Mouse (Mus musculus) urinary bladder, adult 2 months (tissue): ENCODE data around the gene BC005537. TPM values are rescaled to one million over a fixed set of nuclear protein-coding genes. Genes with fewer than 3 reads are reported as not detected.
"Not testable (repeated sequence)": the region's sequence is repeated elsewhere in the genome, so short reads cannot be mapped to it uniquely, and the experiment has no call there.

ENCODE experiments used
- DNase-seq: peaks from one replicate; pipeline ENCODE4 v3.0.0; 2022; ENCODE audit warnings: low spot score
- polyA plus RNA-seq: library from polyadenylated mRNA; depleted of rRNA; stranded (reverse); fragments of >200 nt; gene quantifications from 2 replicates; pipeline ENCODE4 v1.2.3, GENCODE M21; 2012

BC005537 gene
- polyA plus RNA-seq, 1 experiment = 97.0 TPM

DNA sequence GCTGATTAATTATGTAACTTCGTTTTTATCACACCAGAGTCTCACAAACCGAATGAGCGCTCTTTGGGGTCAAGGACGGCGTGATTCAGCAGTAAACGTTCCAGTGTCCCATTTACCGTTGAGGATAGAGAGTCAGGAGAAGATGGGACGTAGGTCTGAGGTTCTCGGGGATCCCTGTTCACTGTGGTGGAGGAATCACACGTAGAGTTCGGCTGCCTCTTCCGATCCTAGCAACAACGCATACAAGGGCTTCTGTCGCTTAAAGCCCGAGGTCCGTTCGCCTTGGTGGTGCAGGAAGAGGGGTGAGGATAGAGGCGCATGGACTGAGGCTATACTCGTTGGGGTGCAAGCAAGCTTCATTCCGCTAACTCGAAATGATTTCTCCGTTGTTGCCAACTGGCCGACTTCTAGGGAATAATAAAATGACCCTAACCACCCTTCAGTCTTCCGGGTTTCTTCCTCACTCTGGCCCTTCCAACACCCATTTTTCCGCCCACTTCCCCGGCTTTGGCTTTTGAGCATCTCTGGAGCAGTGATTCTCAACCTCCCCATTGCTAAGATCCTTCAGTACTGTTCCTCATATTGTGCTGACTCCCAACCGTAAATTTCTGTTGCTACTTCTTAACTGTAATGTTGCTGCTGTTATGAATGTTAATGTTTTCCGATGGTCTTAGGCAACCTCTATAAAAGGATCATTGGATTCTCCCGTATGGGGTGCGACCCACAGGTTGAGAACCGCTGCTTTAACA lies 1.4 kb upstream of the BC005537 start:
- peak; percentile 44 for DNase-seq

DNA sequence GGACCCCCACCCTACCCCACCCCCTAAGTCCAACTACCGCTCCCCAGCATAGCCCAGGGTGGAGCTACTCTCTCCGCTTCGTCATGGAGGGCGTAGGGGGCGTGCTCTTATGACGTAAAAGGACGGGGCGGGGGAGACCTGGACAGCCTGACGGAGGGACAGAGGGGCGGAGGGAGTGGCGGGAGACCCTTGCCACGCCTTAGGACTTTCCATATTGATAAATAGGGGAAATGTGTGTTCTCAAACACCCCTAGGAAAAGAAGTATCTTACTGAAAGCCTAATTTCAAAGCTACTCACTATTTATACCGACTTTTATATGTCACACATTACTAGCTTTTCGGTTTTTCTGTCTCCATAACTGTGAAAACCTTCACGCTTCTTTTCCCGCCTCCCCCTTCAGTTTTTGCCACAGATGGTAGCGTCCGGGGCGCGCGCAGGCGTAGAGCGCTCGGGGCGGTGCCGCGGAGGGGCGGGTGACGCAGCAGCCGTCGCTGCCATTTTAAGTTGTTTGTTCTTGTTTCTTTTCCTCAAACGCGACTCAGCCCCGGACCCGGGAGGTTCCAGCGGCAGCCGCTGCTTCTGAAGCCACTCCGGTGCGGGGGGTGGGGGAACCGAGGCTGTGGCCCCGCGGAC lies 666 bp upstream of the BC005537 start:
- peak; percentile 97 for DNase-seq

DNA sequence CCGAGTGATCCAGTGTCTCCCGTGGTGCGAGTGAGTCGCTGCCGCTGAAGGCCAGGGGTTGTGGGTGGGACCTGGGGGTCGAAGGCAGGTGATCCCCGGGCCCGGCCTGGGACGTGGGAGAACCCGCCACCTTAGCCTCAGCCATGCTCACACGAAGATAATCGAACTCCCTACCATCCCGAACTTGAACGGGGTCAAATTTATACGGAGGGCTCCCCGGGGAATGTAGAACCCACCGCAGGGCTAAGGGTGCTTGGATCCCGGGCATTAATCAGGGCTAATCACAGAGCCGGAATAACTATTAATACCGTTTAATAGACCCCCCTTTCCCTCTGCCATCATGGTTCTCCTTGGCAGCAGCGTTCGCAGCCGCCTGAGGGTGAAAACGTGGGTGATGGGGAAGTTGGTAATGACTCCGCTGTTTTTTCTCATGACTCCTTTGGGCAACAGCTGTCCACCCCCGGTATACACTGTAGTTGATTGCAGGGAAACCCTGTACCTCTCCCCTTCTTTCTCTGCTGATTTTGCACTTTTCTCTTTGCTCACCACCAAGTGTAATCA lies 754 bp downstream of the BC005537 start:
- no peak for DNase-seq

DNA sequence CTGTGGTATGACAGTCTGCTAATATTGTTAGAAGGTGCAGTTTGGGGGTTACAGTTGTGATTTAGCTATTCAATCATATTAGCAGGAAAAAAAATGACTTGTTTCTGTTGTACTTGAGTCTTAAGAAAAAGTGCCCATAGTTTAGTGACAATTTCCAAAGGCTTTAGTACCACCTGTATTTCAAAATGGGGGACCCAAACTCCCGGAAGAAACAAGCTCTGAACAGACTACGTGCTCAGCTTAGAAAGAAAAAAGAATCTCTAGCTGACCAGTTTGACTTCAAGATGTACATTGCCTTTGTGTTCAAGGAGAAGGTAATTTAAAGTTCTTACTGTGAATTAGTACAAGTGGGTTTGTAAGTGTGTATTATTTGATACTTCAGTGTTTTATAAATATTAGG lies 1.7 kb downstream of the BC005537 start:
- DNase-seq = no peak

DNA sequence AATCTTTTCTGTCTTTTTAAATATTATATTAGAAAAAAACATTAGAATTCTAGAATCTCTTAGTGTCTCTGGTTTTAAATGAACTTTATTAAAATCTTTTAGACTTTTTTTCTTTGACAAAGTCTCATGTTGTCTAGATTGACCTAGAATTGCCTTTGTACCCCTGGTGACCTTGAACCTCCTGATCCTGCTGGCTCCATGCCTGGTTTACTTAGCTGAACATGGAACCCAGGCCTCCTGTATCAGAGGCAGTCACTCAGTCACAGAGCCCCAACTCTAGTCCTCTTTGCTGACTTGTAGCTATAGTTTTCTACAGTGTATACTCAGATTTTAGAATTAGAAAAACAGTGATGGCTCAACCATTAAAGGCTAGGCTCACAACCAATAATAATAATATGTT lies 4.6 kb downstream of the BC005537 start:
- DNase-seq = no peak

DNA sequence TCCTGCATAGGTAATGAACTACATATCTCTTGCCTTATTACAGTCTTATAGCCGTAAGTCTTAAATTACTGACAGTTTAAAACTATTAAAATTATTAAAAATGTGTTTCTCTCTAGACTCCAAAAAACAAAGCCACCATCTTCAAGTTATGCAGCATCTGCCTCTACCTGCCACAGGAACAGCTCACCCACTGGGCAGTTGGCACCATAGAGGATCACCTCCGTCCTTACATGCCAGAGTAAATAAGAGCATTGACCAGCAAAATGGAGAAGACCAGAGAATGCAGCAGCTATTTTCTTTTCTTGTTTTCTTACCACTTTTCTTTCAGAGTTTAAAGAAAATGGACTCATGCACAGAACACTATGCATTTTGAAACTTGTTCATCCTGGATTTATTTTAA lies 11.1 kb downstream of the BC005537 start:
- DNase-seq = no peak

DNA sequence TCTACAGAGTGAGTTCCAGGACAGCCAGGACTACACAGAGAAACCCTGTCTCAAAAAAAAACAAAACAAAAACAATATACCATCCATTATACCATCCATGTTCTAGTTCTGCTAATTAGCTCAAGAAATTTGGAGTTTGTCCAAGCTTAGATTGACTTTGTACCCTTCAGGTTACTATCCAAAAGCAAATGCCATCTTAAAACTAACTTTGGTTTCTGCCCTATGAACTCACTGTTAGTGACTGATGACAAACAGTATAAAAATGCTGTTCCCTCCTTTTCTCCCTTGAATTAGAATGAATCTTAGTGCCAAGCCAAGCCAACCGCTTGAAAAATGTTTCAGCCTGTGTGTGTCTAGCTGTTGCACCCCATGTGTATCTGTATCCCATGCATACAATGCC lies 13.2 kb downstream of the BC005537 start:
- DNase-seq = no peak

DNA sequence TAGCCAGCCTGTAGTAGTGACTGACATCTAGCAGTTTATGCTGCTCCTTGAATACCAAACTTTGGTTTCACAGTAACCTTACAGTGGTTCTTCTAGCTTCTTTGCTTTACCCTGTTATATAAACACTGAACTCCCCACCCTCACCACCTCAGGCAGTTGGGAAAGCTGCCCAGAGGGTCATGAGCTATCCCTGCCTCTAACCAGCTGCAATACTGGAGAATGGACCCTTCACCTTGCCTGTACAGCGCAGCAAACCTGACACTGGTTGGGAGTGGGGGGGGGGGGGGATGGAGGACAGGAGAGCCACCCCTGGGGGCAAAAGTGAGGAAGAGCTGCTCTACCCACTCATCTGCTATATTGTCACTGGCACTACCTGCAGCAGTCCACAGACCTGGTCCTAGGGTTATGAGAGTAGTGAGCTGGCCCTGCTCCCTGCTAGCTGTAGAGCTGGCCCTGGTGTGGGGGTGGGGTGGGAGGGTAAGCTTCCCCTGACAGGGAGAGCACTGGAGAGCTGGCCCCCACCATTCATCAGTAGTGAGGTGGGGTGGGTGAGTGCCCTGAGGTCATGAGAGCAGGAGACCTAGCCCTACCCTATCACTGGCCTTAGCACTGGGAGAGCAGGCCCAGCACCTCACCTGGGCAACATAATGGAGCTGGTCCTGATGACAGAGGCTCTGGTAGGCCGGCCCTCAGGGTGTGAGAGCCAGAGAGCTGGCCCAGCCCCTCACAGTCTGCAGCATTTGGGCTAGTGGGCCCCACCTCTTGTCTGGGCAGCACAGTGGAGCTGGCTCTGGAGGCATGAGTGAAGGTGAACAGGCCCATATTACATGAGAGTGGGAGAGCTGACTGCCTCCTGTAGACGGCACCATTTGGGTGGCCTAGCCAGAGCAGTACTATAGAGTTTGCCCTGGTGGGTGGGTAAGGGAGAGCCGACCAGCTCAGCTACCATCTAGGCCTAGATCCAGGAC lies 15.0 kb downstream of the BC005537 start:
- no peak for DNase-seq

DNA sequence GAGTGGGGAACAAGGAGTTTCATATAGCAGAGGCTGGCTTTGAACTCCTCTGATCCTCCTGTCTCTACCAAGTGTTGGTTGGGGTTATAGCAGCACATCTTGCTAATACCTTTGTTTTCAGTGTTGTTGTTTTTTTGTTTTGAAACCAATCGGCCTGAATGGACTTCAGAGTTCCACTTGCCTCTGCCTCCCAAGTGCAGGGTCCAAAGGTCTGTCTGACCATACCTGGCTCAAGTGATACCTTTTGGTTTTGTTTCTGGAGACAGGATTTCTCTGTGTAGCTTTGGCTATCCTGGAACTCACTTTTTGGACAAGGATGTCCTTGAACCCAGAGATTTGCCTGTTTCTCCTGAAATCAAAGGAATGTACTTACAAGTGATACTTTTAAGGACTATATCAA lies 18.5 kb downstream of the BC005537 start:
- DNase-seq = no peak

DNA sequence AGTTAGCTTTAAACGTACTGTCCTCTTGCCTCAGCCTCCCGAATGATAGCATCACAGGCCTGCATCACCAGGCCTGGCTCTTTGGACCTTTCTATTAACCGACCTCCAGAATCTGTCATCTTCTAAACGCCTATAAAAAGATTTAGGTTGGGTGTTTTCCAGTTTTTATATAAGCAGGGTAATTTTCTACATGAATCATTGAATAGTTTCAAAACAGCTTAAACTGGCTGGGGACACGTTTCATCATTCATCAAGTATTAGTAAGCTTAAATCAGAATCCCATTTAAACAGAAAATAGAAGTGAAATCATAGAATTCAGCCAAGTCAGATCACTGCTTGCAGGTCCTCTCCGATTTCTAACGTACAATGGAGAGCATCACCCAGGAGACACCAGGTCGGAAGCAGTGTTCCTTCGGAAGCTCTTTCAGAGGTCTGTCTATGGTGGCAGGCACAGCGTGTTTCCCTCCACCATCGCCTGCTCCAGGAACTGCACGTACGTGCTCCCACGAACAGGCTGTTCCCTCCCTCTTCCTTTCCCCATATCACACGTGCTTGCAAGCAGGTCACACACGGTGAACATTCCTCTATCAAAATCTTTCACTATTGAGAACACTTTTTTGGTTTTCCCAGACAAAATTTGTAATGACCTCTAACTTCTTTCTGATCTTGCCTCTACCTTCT lies 21.3 kb downstream of the BC005537 start:
- no peak for DNase-seq

DNA sequence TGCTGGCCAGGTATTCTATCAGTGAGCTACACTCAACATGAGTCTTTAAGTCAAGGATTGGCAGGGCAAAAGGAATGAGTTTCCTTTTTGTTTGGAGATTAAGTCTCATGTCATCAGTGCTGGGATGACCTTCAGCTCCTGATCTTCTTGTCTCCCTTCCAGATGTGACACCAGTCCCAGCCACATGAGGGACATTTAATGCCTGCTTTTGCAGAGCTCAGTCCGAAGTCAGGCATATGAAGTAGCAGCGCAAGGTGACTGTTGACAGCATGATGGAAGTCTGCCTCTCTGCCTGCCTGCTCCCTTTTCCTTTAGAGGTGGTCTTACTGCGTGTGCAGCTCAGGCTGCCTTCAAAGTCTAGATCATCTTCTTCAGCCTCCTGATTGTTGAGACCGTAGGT lies 23.2 kb downstream of the BC005537 start:
- no peak for DNase-seq

DNA sequence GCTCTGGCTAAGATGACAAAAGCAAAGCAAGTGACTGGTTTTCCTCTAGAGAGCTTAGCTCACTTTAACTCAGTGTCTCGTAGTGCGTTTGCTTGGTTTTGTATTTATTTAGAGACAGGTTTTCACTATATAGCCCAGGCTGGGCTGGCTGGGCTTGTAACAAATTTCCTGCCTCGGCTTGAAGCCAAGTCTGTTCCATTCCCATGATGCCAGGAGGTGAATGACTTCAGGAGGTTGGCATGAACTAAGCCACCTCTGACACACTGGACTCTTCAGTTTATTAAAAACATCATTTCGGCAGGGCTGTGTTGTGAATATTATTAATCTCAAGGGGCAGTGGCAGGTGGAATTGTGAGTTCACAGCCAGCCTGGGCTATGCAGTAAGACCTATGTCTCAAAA lies 24.1 kb downstream of the BC005537 start:
- no peak for DNase-seq

DNA sequence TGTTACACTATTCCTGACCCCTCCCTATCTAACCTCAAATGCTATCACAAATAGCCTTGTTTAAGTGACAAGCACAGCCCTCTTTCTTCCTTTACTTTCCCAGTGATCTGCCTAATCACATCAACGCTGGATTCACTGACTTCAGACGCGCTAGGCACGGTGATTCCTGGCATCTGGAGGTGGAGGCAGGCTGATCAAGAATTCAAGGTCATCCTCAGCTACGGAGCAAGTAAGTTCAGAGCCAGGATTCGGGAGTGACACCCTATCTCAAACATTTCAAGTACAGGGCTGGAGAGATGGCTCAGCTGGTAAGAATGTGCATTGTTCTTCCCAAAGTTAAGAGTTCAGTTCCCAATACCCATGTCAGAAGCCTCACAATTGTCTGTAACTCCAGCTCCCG lies 24.7 kb downstream of the BC005537 start:
- no peak for DNase-seq

DNA sequence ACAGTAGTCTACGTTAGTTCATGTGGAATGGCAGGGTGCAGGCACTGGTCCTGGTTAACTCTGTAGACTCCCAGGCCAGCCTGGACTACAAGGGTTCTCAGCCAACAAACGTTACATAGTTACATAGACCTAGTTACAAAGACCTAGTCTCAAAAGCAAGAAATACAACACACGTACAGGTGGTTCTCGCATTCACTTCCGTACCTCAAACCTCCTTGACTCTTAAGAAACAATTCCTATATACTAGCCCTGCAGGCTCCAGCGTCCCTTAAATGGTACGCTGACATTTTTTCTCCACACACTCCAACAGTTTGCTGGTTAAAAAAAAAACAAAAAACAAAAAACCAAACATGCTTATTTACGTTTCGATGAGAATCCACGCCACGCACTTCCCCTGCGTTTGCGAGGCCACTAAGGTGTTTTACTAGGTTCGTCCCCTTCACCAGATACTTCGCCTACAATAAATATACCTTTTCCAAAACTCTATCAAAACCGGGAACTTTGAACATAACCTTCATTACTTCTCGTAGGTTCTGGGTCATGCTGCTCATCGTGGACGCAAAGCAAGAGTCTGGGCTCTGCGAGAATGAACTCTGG lies 29.4 kb downstream of the BC005537 start:
- no peak for DNase-seq

DNA sequence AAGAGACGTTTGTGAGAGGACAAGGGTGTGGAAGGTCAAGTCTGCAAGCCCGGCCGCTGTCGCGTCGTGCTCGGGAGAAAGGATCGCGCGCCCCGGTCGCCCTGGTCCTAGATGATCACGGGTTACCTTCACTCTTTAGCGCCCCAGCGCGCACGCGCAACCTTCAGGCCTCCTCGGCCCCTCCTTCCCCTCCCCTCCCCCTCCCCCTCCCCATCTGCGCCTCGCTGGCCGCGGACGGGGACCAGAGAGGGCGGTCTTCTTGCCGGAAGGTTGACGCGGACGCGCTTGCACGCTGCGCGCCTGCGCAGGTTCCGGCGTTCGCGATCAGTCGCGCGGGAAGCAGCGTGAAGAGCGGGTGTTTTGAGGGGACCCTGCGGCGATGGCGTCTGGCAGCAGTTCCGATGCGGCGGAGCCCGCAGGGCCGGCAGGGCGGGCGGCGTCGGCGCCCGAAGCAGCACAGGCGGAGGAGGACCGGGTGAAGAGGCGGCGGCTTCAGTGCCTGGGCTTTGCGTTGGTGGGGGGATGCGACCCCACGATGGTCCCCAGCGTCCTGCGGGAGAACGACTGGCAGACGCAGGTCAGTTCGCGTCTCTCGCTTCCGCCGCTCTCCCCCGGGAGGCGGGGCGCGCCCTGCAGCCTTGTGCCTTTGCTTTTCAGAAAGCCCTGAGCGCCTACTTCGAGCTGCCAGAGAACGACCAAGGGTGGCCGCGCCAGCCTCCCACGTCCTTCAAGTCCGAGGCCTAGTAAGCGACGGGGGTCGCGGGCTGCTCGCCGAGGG lies 30.1 kb downstream of the BC005537 start, which contains the start of the genes Acot13 and Tdp2:
Gene Acot13 (minus strand): TSS at position 188 of the 778 bp plus-strand sequence.
Gene Tdp2 (plus strand): TSS at position 327 of the 778 bp plus-strand sequence.
- peak; percentile 82 for DNase-seq

DNA sequence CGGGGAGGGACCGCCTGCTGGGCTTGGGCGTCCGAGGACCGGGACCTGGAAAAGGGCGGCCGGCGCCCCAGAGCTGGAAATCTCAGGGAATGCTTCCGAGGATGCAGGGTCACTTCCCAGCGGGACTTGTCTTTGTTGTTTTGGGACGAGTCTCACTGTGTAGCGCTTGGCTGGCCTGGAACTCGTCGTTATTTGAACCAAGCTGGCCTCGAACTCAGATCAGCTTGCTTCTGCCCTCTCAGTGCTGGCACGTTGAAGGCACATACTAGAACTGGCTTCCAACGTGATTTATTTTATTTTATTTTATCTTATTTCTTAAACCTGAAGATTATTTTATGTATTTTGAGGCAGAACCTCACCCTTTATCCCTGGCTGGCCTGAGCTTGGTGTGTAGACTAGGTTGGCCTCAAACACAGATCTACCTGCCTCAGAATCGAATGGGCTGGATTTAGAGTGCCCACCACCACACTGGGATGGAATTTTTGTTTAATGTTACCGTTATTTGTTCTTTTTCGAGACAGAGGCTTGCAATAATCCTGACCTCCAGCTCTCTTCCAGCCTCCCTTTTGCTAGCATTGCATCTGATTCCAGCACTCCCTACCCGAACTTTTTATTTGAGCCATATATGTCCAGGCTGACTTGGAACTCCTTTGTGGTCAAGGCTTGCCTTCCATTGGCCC lies 30.8 kb downstream of the BC005537 start:
- no peak for DNase-seq

DNA sequence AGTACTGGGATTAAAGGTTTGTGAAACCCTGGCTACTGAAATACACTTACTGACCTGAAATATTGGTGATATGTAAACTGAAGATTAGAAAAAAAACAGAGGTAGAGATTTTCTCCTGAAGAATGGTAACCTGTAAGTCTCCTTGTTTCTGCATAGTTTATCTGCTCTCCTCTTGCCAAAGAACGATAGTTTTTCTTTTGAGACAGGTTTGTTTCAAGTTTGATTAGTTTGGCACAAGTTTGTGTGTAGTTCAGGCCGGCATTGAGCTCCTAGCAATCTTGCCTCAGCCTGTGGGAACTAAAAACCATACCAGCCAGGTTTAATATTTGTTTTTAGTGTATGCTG lies 31.3 kb downstream of the BC005537 start:
- DNase-seq = no peak

DNA sequence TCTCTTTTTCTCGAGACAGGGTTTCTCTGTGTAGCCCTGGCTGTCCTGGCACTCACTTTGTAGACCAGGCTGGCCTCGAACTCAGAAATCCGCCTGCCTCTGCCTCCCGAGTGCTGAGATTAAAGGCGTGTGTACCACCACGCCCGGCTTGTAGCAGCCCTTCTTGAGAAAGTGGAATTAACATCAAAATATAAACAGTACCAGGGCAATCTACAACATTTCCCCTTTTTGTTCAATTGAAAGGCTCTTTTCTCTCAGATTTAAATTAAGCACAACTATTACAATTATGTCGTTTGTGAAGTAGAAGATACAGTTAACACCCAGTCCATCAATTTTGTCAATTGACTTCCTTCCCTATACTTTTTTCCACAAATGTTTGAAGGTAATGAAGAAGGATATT lies 36.3 kb downstream of the BC005537 start:
- not testable (repeated sequence) for DNase-seq

DNA sequence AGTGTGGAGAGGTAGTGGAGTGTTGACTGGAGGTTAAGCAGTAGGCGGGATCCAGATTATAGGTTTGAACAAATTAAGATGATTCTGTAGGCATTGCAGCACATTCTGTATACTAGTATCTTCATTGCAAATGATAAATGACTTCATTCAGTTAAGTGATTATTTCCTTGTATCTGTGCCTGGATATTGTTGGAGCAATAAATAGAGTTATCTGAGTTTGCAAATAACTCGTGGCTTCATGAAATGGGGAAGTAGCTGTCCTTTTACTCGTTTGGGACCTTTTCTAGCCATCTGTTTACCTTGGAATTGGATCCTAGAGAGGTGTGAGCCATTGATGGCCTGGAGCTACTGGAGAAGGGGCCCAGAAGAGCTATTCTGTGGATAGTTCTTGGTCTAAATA lies 38.4 kb downstream of the BC005537 start:
- no peak for DNase-seq

DNA sequence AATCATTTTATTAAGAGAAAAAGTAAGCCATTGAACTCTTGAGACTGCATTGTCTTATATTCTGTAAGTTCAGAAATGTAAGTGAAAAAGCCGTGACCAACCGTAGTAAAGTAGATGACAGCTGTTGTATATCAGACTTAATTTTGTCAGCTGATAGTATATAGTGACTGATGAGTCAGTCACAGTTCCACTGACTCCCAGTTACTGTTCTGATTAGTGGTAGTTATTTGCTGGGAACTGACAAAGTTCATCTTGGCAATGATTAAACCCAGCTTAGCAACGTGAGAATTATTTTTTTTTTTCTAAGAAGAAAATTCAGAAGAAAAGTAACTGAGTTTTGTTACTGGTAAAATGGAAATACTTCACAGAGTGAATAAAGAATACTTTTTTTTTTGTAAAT lies 40.2 kb downstream of the BC005537 start:
- no peak for DNase-seq
